Mouse (Mus musculus) embryo, embryonic 9.5 days (tissue): ENCODE measurements around the gene Golph3l.
A peak's percentile ranks its signal among the peaks of the same experiment; 100 is the strongest.
"Not testable (repeated sequence)": the region's sequence is repeated elsewhere in the genome, so short reads cannot be mapped to it uniquely, and the experiment has no call there.

ENCODE experiments used
- DNase-seq: peaks from one replicate; pipeline ENCODE4 v3.0.0-alpha.2; 2017; ENCODE audit errors: extremely low spot score

Golph3l gene

DNA sequence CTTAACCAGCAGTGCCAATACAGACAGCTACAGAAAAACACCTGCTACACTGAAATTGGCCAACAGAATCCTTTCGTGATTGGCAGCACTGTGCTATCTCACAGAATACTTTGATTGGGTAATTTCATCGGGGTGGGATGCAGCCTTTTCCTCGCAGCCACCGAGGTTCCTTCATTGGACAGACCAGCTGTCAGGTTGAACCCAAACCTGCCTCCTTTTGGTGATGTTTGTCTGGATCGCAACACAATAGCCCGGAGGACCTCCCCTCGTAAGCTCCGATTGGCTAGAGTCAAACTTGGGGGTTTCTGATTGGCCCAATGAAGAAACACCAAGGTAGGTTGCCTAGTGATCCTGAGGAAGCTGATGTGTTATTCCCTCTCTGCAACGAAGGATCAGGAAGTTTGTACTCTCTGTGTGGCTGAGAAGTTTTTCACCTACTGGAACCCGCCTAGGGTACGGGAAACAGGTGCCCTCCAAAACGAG lies at the start of gene Golph3l:
Gene Golph3l (plus strand): TSS at position 331 of the 483 bp plus-strand sequence.
- DNase-seq, result peak; percentile 89

DNA sequence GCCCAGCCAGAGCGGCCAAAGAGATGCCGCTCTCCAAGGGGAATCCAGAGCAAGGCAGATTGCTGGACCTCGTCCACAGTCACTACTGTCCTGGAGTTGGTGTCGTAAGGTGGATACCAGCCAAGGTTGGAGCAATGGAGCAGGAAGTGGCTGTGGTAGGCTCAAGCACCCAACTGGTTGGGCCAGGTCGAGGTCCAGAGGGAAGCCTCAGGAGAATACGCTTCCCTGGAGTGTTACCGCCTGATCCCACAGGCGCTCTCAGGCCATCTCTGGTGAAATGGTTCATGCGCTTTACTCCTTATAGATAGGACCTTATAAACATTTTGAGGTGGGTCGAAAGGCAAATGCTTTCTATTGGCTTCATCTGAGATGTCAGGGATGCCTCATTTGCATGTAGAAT lies 49.8 kb upstream of the Golph3l start:
- no peak for DNase-seq

DNA sequence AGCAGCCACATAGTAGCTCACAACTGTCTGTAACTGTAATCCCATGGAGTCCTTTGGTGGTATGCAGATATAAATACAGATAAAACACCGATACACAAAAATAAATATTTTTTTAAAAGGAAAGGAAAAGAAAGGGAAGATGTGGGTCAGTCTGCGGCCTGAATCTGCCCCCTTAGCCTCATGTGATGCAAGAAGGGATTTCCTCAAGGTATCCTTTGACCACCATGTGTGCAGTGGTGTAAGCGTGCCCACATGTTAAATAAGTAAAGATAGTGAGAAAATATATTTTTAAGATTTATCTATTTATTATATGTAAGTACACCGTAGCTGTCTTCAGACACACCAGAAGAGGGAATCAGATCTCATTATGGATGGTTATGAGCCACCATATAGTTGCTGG lies 48.9 kb upstream of the Golph3l start:
- no peak for DNase-seq

DNA sequence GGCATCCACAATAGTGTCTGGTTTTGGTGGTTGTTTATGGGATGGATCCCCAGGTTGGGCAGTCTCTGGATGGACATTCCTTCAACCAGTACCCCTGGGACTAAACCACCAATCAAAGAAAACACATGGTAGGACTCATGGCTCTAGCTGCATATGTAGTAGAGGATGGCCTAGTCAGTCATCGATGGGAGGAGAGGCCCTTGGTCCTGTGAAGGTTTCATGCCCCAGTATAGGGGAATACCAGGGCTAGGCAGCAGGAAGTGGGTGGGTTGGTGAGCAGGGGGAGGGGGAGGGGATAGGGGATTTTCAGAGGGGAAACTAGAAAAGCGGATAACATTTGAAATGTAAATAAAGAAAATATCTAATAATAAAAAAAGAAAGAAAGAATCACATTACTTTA lies 47.5 kb upstream of the Golph3l start:
- DNase-seq, result not testable (repeated sequence)

DNA sequence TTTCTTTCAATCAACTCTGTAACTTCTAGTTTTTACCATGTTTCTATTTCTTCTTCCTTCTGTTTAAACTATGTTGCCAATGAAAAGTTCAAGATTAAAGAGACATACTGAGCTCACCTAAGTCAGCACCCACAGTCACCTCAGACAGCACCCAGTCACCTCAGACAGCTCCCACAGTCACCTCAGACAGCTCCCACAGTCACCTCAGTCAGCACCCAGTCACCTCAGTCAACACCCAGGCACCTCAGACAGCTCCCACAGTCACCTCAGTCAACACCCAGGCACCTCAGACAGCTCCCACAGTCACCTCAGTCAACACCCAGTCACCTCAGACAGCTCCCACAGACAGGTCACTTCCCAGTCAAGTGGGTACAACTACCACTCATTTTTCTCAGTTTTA lies 46.6 kb upstream of the Golph3l start:
- no peak for DNase-seq

DNA sequence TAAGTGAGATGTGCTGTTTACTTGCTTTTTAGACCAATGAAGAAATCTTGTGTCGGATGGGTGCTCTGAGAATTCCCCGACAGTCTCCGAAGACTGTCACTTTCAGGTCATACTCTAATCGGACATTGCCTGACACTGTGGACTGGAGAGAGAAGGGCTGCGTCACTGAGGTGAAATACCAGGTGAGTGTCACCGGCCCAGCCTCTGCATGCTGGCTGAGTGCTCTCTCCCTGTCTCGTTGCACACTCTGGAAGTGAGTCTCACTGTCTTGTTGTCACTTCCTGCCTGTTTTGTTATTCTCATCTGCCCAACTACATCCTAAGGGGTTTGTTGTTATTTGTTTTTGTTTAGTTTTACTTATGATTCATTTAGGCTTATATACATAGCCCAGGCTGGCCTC lies 45.8 kb upstream of the Golph3l start:
- no peak for DNase-seq

DNA sequence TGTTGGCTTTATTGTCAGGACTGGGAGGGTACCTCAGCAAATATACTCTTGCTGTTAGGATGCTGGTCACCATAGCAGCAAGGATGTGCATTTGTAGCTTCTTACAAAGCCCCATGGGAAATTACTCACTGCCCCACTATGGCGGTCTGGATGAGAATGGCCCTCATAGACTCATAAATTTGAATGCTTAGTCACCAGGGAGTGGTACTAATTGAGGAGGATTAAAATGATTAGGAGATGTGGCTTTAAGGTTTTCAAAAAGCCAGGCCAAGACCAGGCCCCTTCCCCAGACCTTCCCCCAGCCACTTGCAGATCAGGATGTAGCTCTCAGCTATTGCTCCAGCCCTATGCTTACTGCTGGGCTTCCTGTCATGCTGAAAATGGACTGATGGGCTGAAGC lies 38.6 kb upstream of the Golph3l start:
- no peak for DNase-seq

DNA sequence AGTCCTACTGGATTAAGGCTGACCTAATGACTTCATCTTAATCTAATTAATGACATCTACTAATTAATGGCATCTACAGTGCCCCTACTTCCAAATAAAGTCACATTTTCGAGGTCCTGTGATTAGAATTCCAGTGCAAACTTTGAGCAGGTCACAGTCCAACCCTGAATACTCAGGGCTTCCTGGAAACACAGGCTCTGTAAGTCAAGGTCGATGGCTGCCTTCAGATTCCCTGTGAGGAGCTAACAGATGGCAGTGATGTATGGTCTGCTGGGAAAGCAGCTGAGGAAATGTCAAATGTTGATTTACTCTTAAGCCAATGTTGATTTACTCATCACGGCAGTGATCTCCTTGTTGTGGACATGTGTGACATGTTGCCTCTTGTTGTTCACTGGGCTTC lies 34.7 kb upstream of the Golph3l start:
- no peak for DNase-seq

DNA sequence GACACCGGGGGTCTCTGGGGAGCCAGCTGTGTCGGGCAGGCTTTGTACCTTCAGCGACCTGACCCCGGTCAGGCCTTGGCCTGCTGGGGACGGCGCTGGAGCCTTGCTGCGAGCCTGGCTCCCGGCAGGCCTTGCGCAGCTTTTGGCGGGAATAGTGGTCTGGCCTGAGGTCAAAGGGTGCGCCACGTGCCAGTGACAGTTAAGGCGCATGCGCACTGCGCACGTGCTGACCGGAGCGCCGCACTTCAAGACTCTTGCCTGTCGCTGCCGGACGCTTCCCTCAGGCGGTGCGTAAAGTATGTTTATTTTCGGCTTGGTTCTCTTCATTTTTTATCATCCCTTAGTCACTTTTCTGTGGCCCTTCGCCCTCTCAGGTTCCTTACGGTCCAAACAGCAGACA lies 29.3 kb upstream of the Golph3l start, which contains the start of gene Hormad1:
Gene Hormad1 (plus strand): TSS at position 241 of the 400 bp plus-strand sequence.
- no peak for DNase-seq

DNA sequence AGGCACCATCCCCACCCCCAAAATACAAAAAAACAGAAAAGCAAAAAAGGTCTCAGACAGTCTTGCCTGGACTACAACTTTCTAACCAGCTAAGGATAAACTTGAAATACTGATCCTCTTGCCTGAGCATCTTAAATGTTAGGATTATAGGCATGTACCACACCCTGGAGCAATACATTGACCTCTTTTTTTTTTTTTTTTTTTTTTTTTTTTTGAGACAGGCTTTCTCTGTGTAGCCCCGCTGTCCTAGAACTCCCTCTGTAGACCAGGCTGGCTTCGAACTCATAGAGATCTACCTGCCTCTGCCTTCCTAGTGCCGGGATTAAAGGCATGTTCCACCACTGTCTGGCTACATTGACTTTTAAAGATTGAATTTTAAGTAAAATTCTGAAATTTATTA lies 28.0 kb upstream of the Golph3l start:
- DNase-seq, result no peak

DNA sequence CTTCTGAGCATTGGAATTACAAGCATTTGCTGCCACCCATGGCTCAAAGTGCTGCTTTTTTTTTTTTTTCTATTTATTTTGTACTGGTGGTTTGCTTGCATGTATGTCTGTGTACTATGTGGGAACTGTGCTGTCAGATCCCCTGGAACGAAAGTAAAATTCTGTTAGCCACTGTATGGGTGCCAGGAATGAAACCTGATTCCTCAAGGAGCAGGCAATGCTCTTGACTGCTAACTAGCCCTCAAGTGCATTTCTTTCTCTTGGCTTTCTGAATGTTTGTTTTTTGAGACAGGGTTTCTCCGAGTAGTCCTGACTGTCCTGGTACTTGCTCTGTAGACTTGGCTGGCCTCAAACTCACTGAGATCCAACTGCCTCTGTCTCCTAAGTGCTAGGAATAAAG lies 26.9 kb upstream of the Golph3l start:
- DNase-seq, result no peak

DNA sequence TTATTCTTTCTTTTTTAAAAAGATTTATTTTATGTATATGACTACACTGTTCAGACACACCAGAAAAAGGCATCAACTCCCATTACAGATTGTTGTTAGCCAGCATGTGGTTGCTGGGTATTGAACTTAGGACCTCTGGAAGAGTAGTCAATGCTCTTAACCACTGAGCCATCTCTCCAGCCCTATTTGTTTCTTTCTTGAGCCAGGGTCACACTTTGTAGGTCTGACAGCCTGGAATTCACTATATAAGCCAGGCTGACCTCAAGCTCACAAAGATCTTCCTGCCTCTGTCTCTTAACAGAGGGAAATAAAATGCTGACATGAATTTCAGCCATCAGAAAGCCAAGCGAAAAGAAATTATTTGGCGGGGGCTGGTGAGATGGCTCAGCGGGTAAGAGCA lies 19.1 kb upstream of the Golph3l start:
- DNase-seq, result no peak

DNA sequence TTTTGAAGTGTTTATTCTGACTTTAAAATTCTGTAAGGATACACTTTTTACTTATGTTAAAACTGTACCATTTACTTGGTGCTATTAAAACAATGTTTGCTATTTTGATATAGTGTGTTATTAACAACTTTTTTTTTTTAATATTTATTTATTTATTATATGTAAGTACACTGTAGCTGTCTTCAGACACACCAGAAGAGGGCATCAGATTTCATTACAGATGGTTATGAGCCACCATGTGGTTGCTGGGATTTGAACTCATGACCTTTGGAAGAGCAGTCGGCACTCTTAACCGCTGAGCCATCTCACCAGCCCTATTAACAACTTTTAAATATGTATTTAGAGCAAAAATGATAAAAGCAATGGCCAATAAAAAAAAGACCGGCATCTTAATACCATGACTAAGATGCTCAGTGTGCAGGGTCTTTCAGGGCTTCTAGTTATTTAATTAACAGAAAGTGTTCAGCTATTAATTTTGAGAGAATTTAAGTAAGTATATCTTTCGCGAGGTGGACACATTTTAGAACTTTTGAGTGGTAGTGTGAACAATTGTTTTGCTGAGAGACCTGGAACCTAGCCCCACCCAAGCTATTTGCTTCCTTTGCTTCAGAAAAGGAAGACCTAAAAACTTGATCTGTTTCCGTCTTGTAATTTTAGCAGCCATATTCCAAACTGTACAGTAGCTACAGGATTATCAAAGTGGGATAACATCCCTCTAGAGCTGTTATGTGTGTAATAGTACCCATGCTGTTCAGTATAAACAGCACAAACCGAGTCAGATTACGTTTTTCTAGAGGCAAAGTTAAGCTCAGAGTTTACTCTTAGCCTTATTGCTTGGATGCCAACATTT lies 755 bp upstream of the Golph3l start:
- no peak for DNase-seq

DNA sequence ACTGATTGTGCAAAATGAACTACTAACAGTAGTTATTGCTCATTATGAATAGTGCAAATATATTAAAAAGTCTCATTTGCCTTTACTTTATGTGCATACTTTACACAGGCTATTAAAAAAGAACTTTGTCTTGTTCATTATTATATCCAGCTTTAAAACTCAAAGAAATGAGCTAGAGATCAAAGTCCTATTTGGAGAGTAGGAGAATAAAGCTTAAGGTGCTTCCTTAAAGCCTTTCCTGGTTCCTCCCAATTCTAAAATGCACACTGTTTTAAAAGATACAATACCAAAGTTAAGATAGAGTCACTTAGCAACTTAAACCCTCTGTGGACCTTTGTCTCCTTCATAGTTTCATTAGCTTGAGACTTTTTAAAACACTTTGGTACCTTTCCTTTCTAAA lies 10.0 kb downstream of the Golph3l start:
- DNase-seq, result no peak

DNA sequence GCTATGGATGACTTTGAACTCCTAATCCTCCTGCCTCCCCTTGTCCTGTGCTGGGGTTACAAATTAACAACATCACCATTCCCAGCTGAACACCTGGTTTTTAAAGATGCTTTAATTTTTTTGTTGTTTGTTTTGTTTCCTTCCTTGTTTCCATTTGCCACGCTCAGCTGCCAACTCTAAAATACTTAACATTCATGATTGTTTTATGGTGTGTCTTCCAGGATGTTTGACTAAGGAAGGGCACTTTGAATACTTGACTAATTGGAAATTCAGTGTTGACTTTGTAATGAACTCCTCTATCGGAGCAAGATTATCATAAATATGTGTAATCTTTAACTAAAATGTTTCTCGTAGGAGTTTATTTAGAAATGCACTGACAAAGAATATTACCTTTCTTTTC lies 12.6 kb downstream of the Golph3l start:
- no peak for DNase-seq

DNA sequence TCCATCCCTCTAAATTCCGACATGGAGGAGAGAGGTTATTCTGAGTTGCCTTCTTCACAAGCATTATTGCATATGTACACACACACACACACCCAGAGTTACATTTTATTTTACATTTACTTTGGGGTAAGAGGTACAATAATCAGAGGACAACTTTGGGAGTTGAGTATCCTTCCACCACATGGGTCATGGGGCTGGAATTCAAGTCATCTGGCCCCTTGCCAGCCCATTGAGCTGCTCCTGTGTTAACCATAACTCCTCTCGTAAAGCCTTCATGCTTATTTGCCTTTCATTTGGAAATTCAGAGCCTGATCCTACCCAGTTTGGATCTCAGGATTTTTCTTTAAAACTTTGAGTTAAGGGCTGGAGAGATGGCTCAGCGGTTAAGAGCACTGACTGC lies 17.4 kb downstream of the Golph3l start:
- no peak for DNase-seq

DNA sequence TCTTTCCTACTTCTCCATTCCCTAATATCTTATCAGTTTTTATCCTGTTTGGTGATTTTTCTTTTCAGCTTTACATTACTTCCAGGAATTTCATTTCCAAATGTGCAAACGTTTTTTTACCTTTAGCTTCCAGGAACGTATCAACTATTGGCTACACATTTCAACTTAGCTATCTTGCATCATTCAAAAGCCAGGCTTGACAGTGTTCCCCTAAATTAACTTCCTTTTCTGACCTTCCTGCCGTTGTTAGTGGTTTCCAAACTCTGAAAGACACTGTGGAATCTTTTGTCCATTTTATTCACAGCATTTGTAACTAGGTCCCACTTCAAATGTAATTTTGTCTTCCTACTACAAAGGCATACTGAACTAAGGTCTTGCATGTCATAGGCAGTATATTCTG lies 20.5 kb downstream of the Golph3l start:
- no peak for DNase-seq

DNA sequence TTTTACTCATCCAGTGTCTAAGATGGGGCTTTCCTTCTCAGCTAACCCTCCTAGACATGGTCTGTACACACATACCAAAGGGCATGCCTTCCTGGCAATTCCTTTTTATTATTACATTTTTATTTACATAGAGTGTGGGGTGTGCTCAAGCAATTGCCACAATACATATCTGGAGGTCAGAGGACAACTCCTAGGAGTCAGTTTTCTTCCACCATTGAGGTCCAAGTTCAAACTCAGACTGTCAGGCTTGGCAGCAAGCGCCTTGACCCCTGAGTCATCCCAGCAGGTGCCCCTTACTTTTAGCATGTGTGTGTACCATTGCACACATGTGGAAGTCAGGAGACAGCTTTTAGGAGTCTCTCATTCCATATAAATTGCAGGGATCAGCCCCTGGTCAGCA lies 25.3 kb downstream of the Golph3l start:
- no peak for DNase-seq

DNA sequence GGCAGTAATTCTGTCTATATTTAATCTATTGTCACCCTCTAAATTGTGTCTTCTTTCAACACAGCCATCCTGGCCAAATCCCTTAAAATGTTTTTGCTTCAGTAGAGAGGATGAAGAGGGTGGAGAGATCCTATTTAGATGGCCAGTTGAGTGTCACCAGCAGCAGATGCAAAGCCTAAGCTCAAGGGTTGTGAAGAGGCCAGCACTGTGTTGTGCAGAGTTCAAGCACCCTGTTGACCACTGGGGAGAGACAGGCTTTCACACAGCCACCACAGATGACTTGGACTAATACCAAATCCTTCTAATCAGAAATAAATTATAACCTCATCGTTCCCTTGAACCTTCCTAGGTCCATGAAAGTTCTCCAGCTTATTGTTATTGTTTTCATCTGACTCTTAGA lies 29.8 kb downstream of the Golph3l start:
- no peak for DNase-seq

DNA sequence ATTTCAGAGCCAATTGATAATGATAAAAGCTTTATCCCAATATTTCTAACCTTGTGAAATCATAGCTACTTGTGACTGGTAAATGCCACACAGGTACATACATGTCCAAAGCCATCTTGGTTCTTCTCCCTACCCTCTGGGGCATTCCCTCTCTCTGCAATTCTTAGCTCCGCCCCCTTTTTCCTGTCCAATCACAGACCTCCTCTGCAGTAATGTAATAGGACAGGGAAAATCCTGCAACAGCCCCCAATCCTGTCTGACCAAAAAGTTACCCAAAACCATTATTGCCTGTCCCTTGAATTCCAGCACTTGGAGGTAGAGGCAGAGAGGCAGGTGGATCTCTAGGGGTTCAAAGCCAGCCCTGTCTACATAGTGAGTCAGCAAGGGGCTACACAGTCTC lies 32.5 kb downstream of the Golph3l start:
- no peak for DNase-seq

DNA sequence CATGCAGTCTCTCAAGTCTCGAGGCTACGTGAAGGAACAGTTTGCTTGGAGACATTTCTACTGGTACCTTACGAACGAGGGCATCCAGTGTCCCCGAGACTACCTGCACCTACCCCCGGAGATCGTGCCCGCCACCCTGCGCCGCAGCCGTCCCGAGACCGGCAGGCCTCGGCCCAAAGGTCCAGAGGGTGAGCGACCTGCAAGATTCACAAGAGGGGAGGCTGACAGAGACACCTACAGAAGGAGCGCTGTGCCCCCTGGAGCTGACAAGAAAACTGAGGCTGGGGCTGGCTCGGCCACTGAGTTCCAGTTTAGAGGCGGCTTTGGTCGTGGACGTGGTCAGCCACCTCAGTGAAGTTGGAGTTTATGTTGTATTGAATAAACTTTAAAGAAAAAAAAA lies 33.7 kb downstream of the Golph3l start:
- not testable (repeated sequence) for DNase-seq

DNA sequence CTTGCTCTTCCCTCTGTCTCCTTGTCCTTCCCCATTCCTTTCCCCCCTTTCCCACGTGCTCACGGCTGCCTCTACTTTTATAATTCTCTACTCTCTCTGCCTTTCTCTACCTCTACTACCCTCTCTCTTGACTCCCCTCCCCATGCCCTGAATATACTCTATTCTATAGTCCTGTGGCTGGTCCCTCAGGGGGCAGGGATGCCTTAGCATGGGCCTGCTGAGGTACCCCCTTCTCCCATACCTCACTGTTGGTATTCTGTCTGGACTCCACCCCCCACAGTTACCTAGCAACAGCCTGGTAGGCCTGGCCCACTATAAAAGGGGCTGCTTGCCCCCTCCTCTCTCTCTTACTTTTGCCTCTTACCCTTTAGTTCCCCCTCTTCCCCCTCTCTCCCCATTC lies 34.8 kb downstream of the Golph3l start:
- DNase-seq, result no peak

DNA sequence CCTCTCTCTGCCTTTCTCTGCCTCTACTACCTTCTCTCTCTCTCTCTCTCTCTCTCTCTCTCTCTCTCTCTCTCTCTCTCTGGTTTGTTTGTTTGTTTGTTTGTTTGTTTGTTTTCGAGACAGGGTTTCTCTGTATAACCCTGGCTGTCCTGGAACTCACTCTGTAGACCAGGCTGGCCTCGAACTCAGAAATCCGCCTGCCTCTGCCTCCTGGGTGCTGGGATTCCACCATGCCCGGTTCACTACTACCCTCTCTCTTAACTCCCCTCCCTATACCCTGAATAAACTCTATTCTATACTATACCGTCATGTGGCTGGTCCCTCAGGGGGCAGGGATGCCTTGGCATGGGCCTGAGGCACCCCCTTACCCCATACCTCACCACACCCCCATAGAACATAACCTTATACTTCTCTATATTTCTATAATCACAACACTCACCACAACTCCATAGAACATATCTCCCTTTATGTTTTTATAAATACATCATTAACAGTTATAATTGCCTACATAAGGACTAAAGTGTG lies 35.3 kb downstream of the Golph3l start:
- peak; percentile 4 for DNase-seq
